Mouse (Mus musculus): Measurements from ENCODE around the gene Ttc39a.

DNA sequence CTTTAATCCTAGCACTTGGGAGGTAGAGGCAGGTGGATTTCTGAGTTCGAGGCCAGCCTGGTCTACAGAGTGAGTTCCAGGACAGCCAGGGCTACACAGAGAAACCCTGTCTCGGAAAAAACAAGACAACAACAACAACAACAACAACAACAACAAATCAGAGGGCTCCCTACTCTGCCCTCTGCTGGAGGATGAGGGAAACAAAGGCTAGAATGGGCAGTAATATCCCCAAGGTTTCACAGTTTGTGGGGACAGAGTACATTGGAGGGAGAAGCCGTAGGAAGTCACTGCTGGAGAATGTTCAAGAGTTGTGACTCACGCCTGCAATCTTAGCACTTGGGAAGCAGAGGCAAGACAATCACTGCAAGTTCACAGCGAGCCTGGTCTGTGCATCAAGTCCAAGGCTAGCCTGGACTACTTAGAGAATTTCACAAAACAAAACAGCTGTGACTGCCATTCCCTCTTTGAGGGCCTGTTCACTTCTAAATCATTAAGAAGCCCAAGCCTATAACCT is 5.2 kb upstream of the Ttc39a start:
- TF ChIP-seq CTCF (IDR thresholded peaks at IDR 0.05; ENCODE audit: borderline replicate concordance, insufficient read depth, low read depth, low read length) (0 out of 2 replicates have a peak, but pooled peaks have one; percentile 1), POLR2A (IDR thresholded peaks at IDR 0.05; ENCODE audit: borderline replicate concordance, insufficient read depth, low read length) (no peak)

Data from cerebellum, adult 2 months (tissue).